Comparison of ENCODE assay signal across 9 mouse cellular contexts in genomic region chr4:125780921-125781487, GRCm38 (mm10).
DNase-seq lines count a peak whose midpoint lies in the region; ATAC-seq and TF ChIP-seq lines count a peak whose summit lies in the region.
"Had no signal": no experiment of that assay in that cellular context is flagged by ENCODE, and none has a peak within 500 bp of the region (broad histone marks: within the 10 kb centered on the region; RNA-seq: fewer than 3 reads in every experiment).

No protein-coding gene starts in this region.

- ATAC-seq in kidney, postnatal 0 days (replicated peaks; ENCODE audit: low FRiP score, low read depth), result no peak
- peak; percentile 61 for ATAC-seq in hindbrain, embryonic 16.5 days
- no peak for ATAC-seq in heart, embryonic 12.5 days (ENCODE audit: insufficient number of reproducible peaks, low FRiP score)

- H3K79me2 ChIP-seq in heart, adult 2 months (replicated peaks; ENCODE audit: control insufficient read depth, insufficient read depth, low read length), result no peaks in the 10 kb centered on the region

- TF ChIP-seq EP300 in heart, adult 2 months (IDR thresholded peaks at IDR 0.05; ENCODE audit: insufficient read depth, low read depth, low read length), result no peak

- no peaks in the 10 kb centered on the region for H3K36me3 ChIP-seq in kidney, postnatal 0 days (ENCODE audit: insufficient read depth, low read length)
- no peaks in the 10 kb centered on the region for H3K36me3 ChIP-seq in hindbrain, embryonic 16.5 days (ENCODE audit: control insufficient read depth, insufficient read depth, low read length)
- H3K36me3 ChIP-seq in heart, embryonic 12.5 days, result no peaks in the 10 kb centered on the region
- no peaks in the 10 kb centered on the region for H3K36me3 ChIP-seq in heart, adult 2 months (ENCODE audit: control insufficient read depth, insufficient read depth, low read length)

- no peak overlapping the region for H3K4me2 ChIP-seq in kidney, postnatal 0 days (ENCODE audit: low read length)
- 0 out of 2 replicates have a peak overlapping the region, but pooled peaks have one; percentile 16 for H3K4me2 ChIP-seq in hindbrain, embryonic 16.5 days (ENCODE audit: low read length)
- H3K4me2 ChIP-seq in heart, embryonic 12.5 days, result no peak overlapping the region

- H3K27ac ChIP-seq in kidney, postnatal 0 days, result no peak overlapping the region
- H3K27ac ChIP-seq in hindbrain, embryonic 16.5 days (ENCODE audit: low read depth, low read length), result peak overlapping the region; percentile 30; the same call in 1 of the 2 replicates
- H3K27ac ChIP-seq in heart, embryonic 12.5 days (ENCODE audit: poor library complexity, severe bottlenecking), result no peak overlapping the region
- H3K27ac ChIP-seq in heart, adult 2 months, result no peak overlapping the region

- no peaks in the 10 kb centered on the region for H3K27me3 ChIP-seq in kidney, postnatal 0 days (ENCODE audit: insufficient read depth, low read length)
- H3K27me3 ChIP-seq in hindbrain, embryonic 16.5 days (replicated peaks; ENCODE audit: control insufficient read depth, insufficient read depth, low read length), result no peaks in the 10 kb centered on the region
- peaks cover 54% of the 10 kb centered on the region for H3K27me3 ChIP-seq in heart, embryonic 12.5 days (replicated peaks)
- H3K27me3 ChIP-seq in heart, adult 2 months (ENCODE audit: control insufficient read depth, insufficient read depth, low read length), result no peaks in the 10 kb centered on the region

- H3K9ac ChIP-seq in kidney, postnatal 0 days (ENCODE audit: low read depth, low read length), result no peak overlapping the region
- H3K9ac ChIP-seq in hindbrain, embryonic 16.5 days (ENCODE audit: low read depth, low read length), result no peak overlapping the region
- no peak overlapping the region for H3K9ac ChIP-seq in heart, embryonic 12.5 days
- no peak overlapping the region for H3K9ac ChIP-seq in heart, adult 2 months (ENCODE audit: low read depth, low read length)

- H3K4me1 ChIP-seq in kidney, postnatal 0 days (replicated peaks; ENCODE audit: insufficient read depth, low read length), result no peaks in the 10 kb centered on the region
- H3K4me1 ChIP-seq in hindbrain, embryonic 16.5 days (ENCODE audit: control insufficient read depth, insufficient read depth, low read depth, low read length), result peaks cover 7% of the 10 kb centered on the region
- no peaks in the 10 kb centered on the region for H3K4me1 ChIP-seq in heart, embryonic 12.5 days (replicated peaks)
- H3K4me1 ChIP-seq in heart, adult 2 months (ENCODE audit: control insufficient read depth, insufficient read depth, low read length), result no peaks in the 10 kb centered on the region

- 5% methylated on average over 12 of the region's 12 CpGs for WGBS in kidney, postnatal 0 days
- WGBS in hindbrain, embryonic 16.5 days, result 4% methylated on average over 12 of the region's 12 CpGs
- WGBS in heart, embryonic 12.5 days, result 14% methylated on average over 12 of the region's 12 CpGs
- WGBS in heart, adult 2 months, result 16% methylated on average over 12 of the region's 12 CpGs

- no peak for TF ChIP-seq POLR2A in heart, adult 2 months (IDR thresholded peaks at IDR 0.05; ENCODE audit: insufficient read depth, low read depth, low read length)

- H3K9me3 ChIP-seq in kidney, postnatal 0 days (replicated peaks; ENCODE audit: low read length), result no peaks in the 10 kb centered on the region
- no peaks in the 10 kb centered on the region for H3K9me3 ChIP-seq in hindbrain, embryonic 16.5 days (ENCODE audit: control insufficient read depth, low read length)
- H3K9me3 ChIP-seq in heart, embryonic 12.5 days (replicated peaks), result no peaks in the 10 kb centered on the region

- TF ChIP-seq CTCF in kidney, postnatal 0 days (IDR thresholded peaks at IDR 0.05; ENCODE audit: low read depth), result no peak
- TF ChIP-seq CTCF in heart, adult 2 months (IDR thresholded peaks at IDR 0.05), result no peak

- peak; percentile 21 for DNase-seq in kidney, postnatal 0 days (ENCODE audit: low spot score)
- DNase-seq in kidney, adult 9 months, result no peak
- peak; percentile 63 to 83 for DNase-seq in left cerebral cortex, postnatal 36 days (ENCODE audit: low spot score in 2 of 2)
- peak; percentile 44 for DNase-seq in right cerebral cortex, postnatal 4 days
- no peak for DNase-seq in adrenal gland, postnatal 25 days
- no peak for DNase-seq in heart, adult 2 months
- DNase-seq: heart, adult 18-20 months had no signal

- H3K4me3 ChIP-seq in kidney, postnatal 0 days (replicated peaks; ENCODE audit: low read depth, low read length), result no peak overlapping the region
- H3K4me3 ChIP-seq in hindbrain, embryonic 16.5 days (ENCODE audit: low read length), result no peak overlapping the region
- no peak overlapping the region for H3K4me3 ChIP-seq in heart, embryonic 12.5 days
- H3K4me3 ChIP-seq in heart, adult 2 months, result no peak overlapping the region

- intact Hi-C loops in left cerebral cortex, postnatal 36 days (cut with DNase I), result loop anchor here (2.0 kb wide), 1 partner anchor 34 kb away; no protein-coding TSS in a partner anchor
- intact Hi-C loops in heart, adult 2 months (cut with DNase I), result no loop called here

Comparison
In these comparisons a context has a peak if more than half of its experiments do, and no peak if none do; other contexts are left out.
1. DNase-seq: peak in kidney, postnatal 0 days (single experiment), left cerebral cortex, postnatal 36 days (2 of 2) and right cerebral cortex, postnatal 4 days (single experiment); none in kidney, adult 9 months (single experiment), adrenal gland, postnatal 25 days (single experiment) and heart, adult 2 months (0 of 2).